Mouse (Mus musculus): ENCODE measurements at regions not wholly inside any gene's neighbourhood (a gene's known extent, or its start where the extent isn't known, plus 50 kb on each side); places are given as distances from the start of the nearest gene placed in this dataset.

- H3K4me2 ChIP-seq (ENCODE audit: insufficient read depth, low read depth, poor library complexity, severe bottlenecking) = no peak overlapping the region
- no peaks in the 10 kb centered on the region for H3K27me3 ChIP-seq (replicated peaks)
- no peak for DNase-seq (ENCODE audit: extremely low read depth)
- no peak overlapping the region for H3K27ac ChIP-seq (ENCODE audit: insufficient read depth, low read depth)
- no peak overlapping the region for H3K4me3 ChIP-seq (replicated peaks in 1 of 3; ENCODE audit: low read depth in 2 of 3, low read length in 2 of 3, poor library complexity in 1 of 3)
- H3K9ac ChIP-seq (ENCODE audit: insufficient read depth, low read depth) = no peak overlapping the region
- H3K36me3 ChIP-seq (replicated peaks in 1 of 2; ENCODE audit: control insufficient read depth in 1 of 2, insufficient read depth in 1 of 2, low read length in 1 of 2) = no peaks in the 10 kb centered on the region
- H3K9me3 ChIP-seq (replicated peaks; ENCODE audit: low read length) = no peaks in the 10 kb centered on the region
- TF ChIP-seq SIN3A (IDR thresholded peaks at IDR 0.05; ENCODE audit: low read length) (no peak), SMC3 (IDR thresholded peaks at IDR 0.05; ENCODE audit: low read depth, low read length) (no peak), JUND (conservative IDR thresholded peaks at IDR 0.05; ENCODE audit: low read depth, low read length) (no peak), EP300 (IDR thresholded peaks at IDR 0.05; ENCODE audit: low read length) (no peak), JUN (IDR thresholded peaks at IDR 0.05; ENCODE audit: insufficient read depth, low read depth, low read length) (no peak), TBP (conservative IDR thresholded peaks at IDR 0.05; ENCODE audit: low read depth, low read length) (no peak), KAT2A (IDR thresholded peaks at IDR 0.05; ENCODE audit: insufficient replicate concordance, low read length) (no peak), ELF1 (IDR thresholded peaks at IDR 0.05; ENCODE audit: low read depth, low read length) (no peak)
- peaks cover 14 to 55% of the 10 kb centered on the region in 2 experiments for H3K4me1 ChIP-seq (ENCODE audit: control insufficient read depth in 1 of 2, insufficient read depth in 2 of 2)
- in situ Hi-C loops (cut with MboI; ENCODE audit: low pct_ligation_motif_present, low pct_unique_long_range_greater_than_20kb, low sequenced_read_pairs) (no loop called here), dilution Hi-C loops (cut with MboI; ENCODE audit: extremely low pct_ligation_motif_present, extremely low pct_unique_long_range_greater_than_20kb, low sequenced_read_pairs) (no loop called here)
- H3K79me2 ChIP-seq (replicated peaks; ENCODE audit: control insufficient read depth, extremely low read depth, insufficient read depth, poor library complexity, severe bottlenecking) = no peaks in the 10 kb centered on the region
Observed at GRCm38 (mm10) chr8:26831790-26832189, 145.3 kb upstream of the Zfp703 start.

GRCm38 (mm10) chr8:26832546-26832945, 144.6 kb upstream of the Zfp703 start:
- Histone ChIP-seq H3K36me3 (replicated peaks in 1 of 2; ENCODE audit: control insufficient read depth in 1 of 2, insufficient read depth in 1 of 2, low read length in 1 of 2) (no peaks in the 10 kb centered on the region), H3K4me3 (replicated peaks in 1 of 3; ENCODE audit: low read depth in 2 of 3, low read length in 2 of 3, poor library complexity in 1 of 3) (no peak overlapping the region), H3K4me2 (ENCODE audit: insufficient read depth, low read depth, poor library complexity, severe bottlenecking) (no peak overlapping the region), H3K27me3 (replicated peaks) (no peaks in the 10 kb centered on the region), H3K4me1 (ENCODE audit: control insufficient read depth in 1 of 2, insufficient read depth in 2 of 2) (peaks cover 15 to 56% of the 10 kb centered on the region in 2 experiments), H3K27ac (ENCODE audit: insufficient read depth, low read depth) (no peak overlapping the region), H3K79me2 (replicated peaks; ENCODE audit: control insufficient read depth, extremely low read depth, insufficient read depth, poor library complexity, severe bottlenecking) (no peaks in the 10 kb centered on the region), H3K9me3 (replicated peaks; ENCODE audit: low read length) (no peaks in the 10 kb centered on the region), H3K9ac (ENCODE audit: insufficient read depth, low read depth) (no peak overlapping the region)
- DNase-seq (ENCODE audit: extremely low read depth) = no peak
- TF ChIP-seq E2F4 (IDR thresholded peaks at IDR 0.05; ENCODE audit: insufficient replicate concordance, low read depth, low read length) (no peak), USF1 (IDR thresholded peaks at IDR 0.05; ENCODE audit: low read depth, low read length) (no peak), ZNF384 (IDR thresholded peaks at IDR 0.05; ENCODE audit: low read depth, low read length) (0 out of 2 replicates have a peak, but pooled peaks have one; percentile 26), TBP (conservative IDR thresholded peaks at IDR 0.05; ENCODE audit: low read depth, low read length) (no peak), RCOR1 (conservative IDR thresholded peaks at IDR 0.05; ENCODE audit: low read depth, low read length) (no peak), USF2 (conservative IDR thresholded peaks at IDR 0.05; ENCODE audit: low read depth, low read length) (no peak), ETS1 (conservative IDR thresholded peaks at IDR 0.05; ENCODE audit: low read depth, low read length) (no peak), POLR2AphosphoS2 (IDR thresholded peaks at IDR 0.05; ENCODE audit: low read depth, low read length) (no peak)
- in situ Hi-C loops (cut with MboI; ENCODE audit: low pct_ligation_motif_present, low pct_unique_long_range_greater_than_20kb, low sequenced_read_pairs) (no loop called here), dilution Hi-C loops (cut with MboI; ENCODE audit: extremely low pct_ligation_motif_present, extremely low pct_unique_long_range_greater_than_20kb, low sequenced_read_pairs) (no loop called here)
